Mouse (Mus musculus) erythroid progenitor cell, adult 5-6 weeks (primary cell): ENCODE data around the gene Naa20. TPM values are rescaled to one million over a fixed set of nuclear protein-coding genes. Genes with fewer than 3 reads are reported as not detected.

Experiments
- ATAC-seq: replicated peaks from 2 replicates; pipeline ENCODE4 v1.8.0; 2016; ENCODE audit warnings: moderate number of reproducible peaks, mild to moderate bottlenecking, moderate TSS enrichment, inconsistent platforms; ENCODE audit not compliant: poor library complexity, low FRiP score, severe bottlenecking
- total RNA-seq, 2 experiments: library from RNA; stranded (forward) in 1 of 2; stranded (reverse) in 1 of 2; fragments of 150-400 nt in 1 of 2; fragments of 186-747, 209-891 nt in 1 of 2; gene quantifications; 2 replicates each; pipeline versions ENCODE4 v1.2.3 to v1.2.4; 2015 to 2017; ENCODE audit warnings: low replicate concordance in 2 of 2

The Naa20 gene
- total RNA-seq (2015; ENCODE audit: low replicate concordance), result 8.3 and 9.6 TPM in 2 replicates
- total RNA-seq (2017; ENCODE audit: low replicate concordance), result 18.1 and 19.7 TPM in 2 replicates

- ATAC-seq, result no peak
These were observed at the start of gene Naa20 for GRCm38 (mm10) chr2:145901861-145902260. Gene Naa20, plus strand, starts transcription at chr2:145902099.

GRCm38 (mm10) chr2:145855831-145856230 lies 46.1 kb upstream of the Naa20 start:
- ATAC-seq, result no peak

- no peak for ATAC-seq
These were observed 44.0 kb upstream of the Naa20 start for GRCm38 (mm10) chr2:145857864-145858263.

GRCm38 (mm10) chr2:145859442-145859931 lies 42.4 kb upstream of the Naa20 start:
- no peak for ATAC-seq

- ATAC-seq, result no peak
These were observed 41.7 kb upstream of the Naa20 start for GRCm38 (mm10) chr2:145859932-145860801.

- no peak for ATAC-seq
These were observed 40.4 kb upstream of the Naa20 start for GRCm38 (mm10) chr2:145861193-145862123.

- ATAC-seq, result no peak
These were observed 39.6 kb upstream of the Naa20 start for GRCm38 (mm10) chr2:145862206-145862817.

GRCm38 (mm10) chr2:145865344-145865743 lies 36.6 kb upstream of the Naa20 start:
- no peak for ATAC-seq

- ATAC-seq, result no peak
These were observed 35.7 kb upstream of the Naa20 start for GRCm38 (mm10) chr2:145866238-145866637.

- no peak for ATAC-seq
These were observed 35.0 kb upstream of the Naa20 start for GRCm38 (mm10) chr2:145866695-145867449.

GRCm38 (mm10) chr2:145871308-145871707 lies 30.6 kb upstream of the Naa20 start:
- no peak for ATAC-seq

GRCm38 (mm10) chr2:145872099-145872498 lies 29.8 kb upstream of the Naa20 start:
- ATAC-seq, result no peak

GRCm38 (mm10) chr2:145873953-145874352 lies 27.9 kb upstream of the Naa20 start:
- no peak for ATAC-seq

- ATAC-seq, result no peak
These were observed 26.9 kb upstream of the Naa20 start for GRCm38 (mm10) chr2:145874879-145875482.

GRCm38 (mm10) chr2:145877191-145877590 lies 24.7 kb upstream of the Naa20 start:
- ATAC-seq, result no peak

GRCm38 (mm10) chr2:145880887-145881747 lies 20.8 kb upstream of the Naa20 start:
- 0 out of 2 replicates have a peak, but pooled peaks have one; percentile 30 for ATAC-seq

- no peak for ATAC-seq
These were observed 20.0 kb upstream of the Naa20 start for GRCm38 (mm10) chr2:145881932-145882331.

- ATAC-seq, result no peak
These were observed 19.5 kb upstream of the Naa20 start for GRCm38 (mm10) chr2:145882398-145882797.
